Mouse (Mus musculus) embryonic facial prominence, embryonic 14.5 days (tissue): ENCODE results near the gene F12. TPM values are rescaled to one million over a fixed set of nuclear protein-coding genes. Genes with fewer than 3 reads are reported as not detected.

ENCODE experiments used
- ATAC-seq: fragments of 200-750 bp; cut with Nextera tagmentation; 2 replicates; pipeline ENCODE4 v1.8.0; 2017; ENCODE audit warnings: low read depth, moderate number of reproducible peaks, moderate TSS enrichment
- DNase-seq: peaks from one replicate; pipeline ENCODE4 v3.0.0-alpha.2; 2015; ENCODE audit warnings: low spot score
- H3K27ac ChIP-seq: fragments of 300-500 bp; sonication (generic); replicated peaks from 2 replicates; pipeline ENCODE4 v1.5.1; 2014; ENCODE audit warnings: low read depth, mild to moderate bottlenecking, low read length, moderate library complexity
- H3K27me3 ChIP-seq: fragments of 300-500 bp; sonication (generic); replicated peaks from 2 replicates; pipeline ENCODE4 v1.6.1; 2014; ENCODE audit warnings: low read length; ENCODE audit not compliant: control insufficient read depth, insufficient read depth
- H3K36me3 ChIP-seq: fragments of 300-500 bp; sonication (generic); 2 replicates; pipeline ENCODE4 v1.6.1; 2014; ENCODE audit warnings: low read length, mixed read lengths; ENCODE audit not compliant: control insufficient read depth, insufficient read depth
- H3K4me1 ChIP-seq: fragments of 300-500 bp; sonication (generic); 2 replicates; pipeline ENCODE4 v1.6.1; 2014; ENCODE audit warnings: antibody characterized with exemption, low read length; ENCODE audit not compliant: control insufficient read depth, insufficient read depth
- H3K4me2 ChIP-seq: fragments of 300-500 bp; sonication (generic); 2 replicates; pipeline ENCODE4 v1.6.1; 2014; ENCODE audit warnings: low read depth, mild to moderate bottlenecking, low read length, moderate library complexity, mixed read lengths
- H3K4me3 ChIP-seq: fragments of 300-500 bp; sonication (generic); 2 replicates; pipeline ENCODE4 v1.5.1; 2014; ENCODE audit warnings: low read depth, mild to moderate bottlenecking, low read length
- H3K9ac ChIP-seq: fragments of 300-500 bp; sonication (generic); 2 replicates; pipeline ENCODE4 v1.6.1; 2014; ENCODE audit warnings: low read depth, mild to moderate bottlenecking, low read length, moderate library complexity, mixed read lengths
- H3K9me3 ChIP-seq: fragments of 300-500 bp; sonication (generic); 2 replicates; pipeline ENCODE4 v1.6.1; 2016; ENCODE audit warnings: low read length; ENCODE audit not compliant: control insufficient read depth
- WGBS: fragments of 180-500 bp; shearing (Covaris S2); extraction: QIAGEN DNeasy Blood & Tissue Kit; methylation state at CpG from one replicate; pipeline ENCODE4 v1.1.7; 2014; 5-methylcytosine and 5-hydroxymethylcytosine counted together
- polyA plus RNA-seq: library from polyadenylated mRNA; unstranded; fragments of >200 nt; fragmentation: Nextera tagmentation; extraction: Ambion mirVana; gene quantifications from 2 replicates; pipeline ENCODE4 v1.2.1, GENCODE M21; 2014

The F12 gene
- polyA plus RNA-seq, 1 experiment from 2014 or later, result not detected

DNA sequence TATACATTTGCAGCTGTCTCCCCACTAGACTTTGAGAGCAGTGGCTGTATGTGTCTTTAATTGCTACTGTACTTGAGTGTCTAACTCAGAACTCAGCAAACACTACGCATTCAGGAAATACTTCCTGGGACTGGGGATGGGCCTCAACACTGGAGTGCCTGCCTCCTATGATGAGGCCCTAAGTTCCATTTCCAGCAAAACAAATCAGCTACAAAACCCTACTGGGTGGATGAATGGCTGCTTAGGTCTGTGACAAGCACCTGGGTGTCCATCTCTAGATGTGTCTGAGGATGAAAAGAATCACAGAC is 26.6 kb downstream of the F12 start:
- Histone ChIP-seq H3K27ac (no peak overlapping the region), H3K36me3 (no peaks in the 10 kb centered on the region), H3K4me3 (no peak overlapping the region), H3K27me3 (no peaks in the 10 kb centered on the region), H3K9me3 (no peaks in the 10 kb centered on the region), H3K4me1 (no peaks in the 10 kb centered on the region), H3K4me2 (no peak overlapping the region), H3K9ac (no peak overlapping the region)
- WGBS, result 79% methylated on average over 1 of the region's 1 CpGs
- ATAC-seq (no peak), DNase-seq (no peak)

DNA sequence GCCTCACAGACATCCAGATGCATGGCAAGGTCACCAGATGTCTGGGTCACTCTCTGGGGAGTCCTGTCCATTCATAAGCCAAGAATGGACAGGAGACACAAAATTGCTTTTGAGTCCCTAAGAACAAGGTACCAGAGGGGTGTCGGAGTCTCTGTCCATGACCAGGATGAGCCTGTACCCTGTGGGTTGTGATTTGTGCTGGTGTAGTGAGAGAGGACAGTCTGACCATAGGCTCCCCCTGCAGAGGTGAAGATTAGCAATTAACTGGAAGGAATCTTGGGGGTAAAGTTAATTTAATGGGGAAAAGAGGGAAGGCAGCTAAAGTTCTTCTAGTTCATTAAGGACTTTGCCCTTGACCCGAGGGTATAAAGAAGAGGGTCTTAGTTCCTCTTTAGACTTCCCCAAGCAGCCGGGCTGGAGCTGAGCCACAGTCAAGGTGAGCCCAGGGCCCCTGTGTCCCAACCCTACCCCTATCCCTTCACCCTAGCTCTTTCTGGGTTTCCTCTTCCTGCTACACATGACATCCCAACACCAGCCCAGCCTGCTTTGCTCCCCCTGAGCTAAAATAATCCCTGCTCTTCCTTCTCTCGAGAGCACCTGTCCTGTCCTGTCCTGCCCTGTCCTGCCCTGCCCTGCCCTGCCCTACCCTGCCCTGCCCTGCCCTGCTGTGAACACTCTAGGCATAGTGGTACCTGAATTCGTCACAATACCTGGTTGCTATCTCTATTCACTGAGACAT is 27.1 kb downstream of the F12 start:
- no peaks in the 10 kb centered on the region for H3K9me3 ChIP-seq
- DNase-seq (no peak), ATAC-seq (no peak)
- H3K36me3 ChIP-seq, result no peaks in the 10 kb centered on the region
- no peaks in the 10 kb centered on the region for H3K27me3 ChIP-seq
- H3K9ac ChIP-seq, result no peak overlapping the region
- WGBS, result 45% methylated on average over 5 of the region's 5 CpGs
- no peak overlapping the region for H3K4me3 ChIP-seq
- no peak overlapping the region for H3K4me2 ChIP-seq
- H3K27ac ChIP-seq, result no peak overlapping the region
- H3K4me1 ChIP-seq, result no peaks in the 10 kb centered on the region

DNA sequence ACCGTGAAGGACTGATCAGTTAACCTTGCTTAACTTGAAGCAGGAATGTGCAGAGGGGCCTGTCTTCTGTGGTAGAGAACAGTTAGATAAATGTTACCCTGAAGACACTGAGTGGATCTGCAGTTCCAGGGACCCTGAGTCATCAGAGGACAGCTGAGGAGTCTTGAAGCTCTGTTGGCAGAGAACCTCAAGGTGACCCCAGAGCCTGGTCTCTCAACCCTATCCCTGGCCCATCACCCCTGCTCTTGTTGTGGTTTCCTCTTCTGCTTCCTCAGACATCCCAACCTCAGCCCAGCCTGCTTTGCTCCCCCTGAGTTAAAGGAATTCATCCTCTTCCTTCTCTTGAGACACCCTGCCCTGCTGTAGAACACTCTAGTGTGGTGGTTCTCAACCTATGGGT is 28.5 kb downstream of the F12 start, which contains the start of gene Slc34a1:
TSS of gene Slc34a1 (plus strand) at position 100 of the 400 bp plus-strand sequence.
- Histone ChIP-seq H3K4me3 (no peak within 1 kb of the TSS), H3K9ac (no peak within 1 kb of the TSS), H3K36me3 (no peaks in the 10 kb centered on the region), H3K9me3 (no peaks in the 10 kb centered on the region), H3K27me3 (no peaks in the 10 kb centered on the region), H3K4me1 (no peaks in the 10 kb centered on the region), H3K4me2 (no peak within 1 kb of the TSS), H3K27ac (no peak within 1 kb of the TSS)
- ATAC-seq, result no peak
- 75% methylated on average over 1 of the region's 1 CpGs for WGBS
- no peak for DNase-seq

DNA sequence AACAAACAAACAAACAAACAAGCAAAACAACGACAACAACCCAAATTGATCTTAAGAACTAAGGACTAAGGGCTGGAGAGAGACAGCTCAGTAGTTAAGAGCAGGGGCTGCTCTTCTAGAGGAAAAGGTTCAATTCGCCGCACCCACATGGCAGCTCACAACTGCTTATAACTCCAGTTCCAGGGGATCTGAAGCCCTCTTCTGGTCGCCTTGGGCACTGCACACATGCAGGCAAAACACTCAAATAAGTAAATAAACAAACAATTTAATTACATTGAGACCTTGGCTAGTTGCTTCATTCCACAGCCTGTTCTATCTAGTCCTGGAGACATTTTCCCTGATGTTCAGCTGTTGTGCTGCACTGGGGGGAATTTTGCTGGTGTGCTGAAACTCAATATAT is 33.7 kb downstream of the F12 start:
- DNase-seq, result no peak
- Histone ChIP-seq H3K36me3 (no peaks in the 10 kb centered on the region), H3K9ac (no peak overlapping the region), H3K27me3 (no peaks in the 10 kb centered on the region), H3K9me3 (no peaks in the 10 kb centered on the region), H3K4me2 (no peak overlapping the region), H3K27ac (no peak overlapping the region), H3K4me1 (no peaks in the 10 kb centered on the region), H3K4me3 (no peak overlapping the region)
- ATAC-seq, result no peak
- 66% methylated on average over 4 of the region's 4 CpGs for WGBS

DNA sequence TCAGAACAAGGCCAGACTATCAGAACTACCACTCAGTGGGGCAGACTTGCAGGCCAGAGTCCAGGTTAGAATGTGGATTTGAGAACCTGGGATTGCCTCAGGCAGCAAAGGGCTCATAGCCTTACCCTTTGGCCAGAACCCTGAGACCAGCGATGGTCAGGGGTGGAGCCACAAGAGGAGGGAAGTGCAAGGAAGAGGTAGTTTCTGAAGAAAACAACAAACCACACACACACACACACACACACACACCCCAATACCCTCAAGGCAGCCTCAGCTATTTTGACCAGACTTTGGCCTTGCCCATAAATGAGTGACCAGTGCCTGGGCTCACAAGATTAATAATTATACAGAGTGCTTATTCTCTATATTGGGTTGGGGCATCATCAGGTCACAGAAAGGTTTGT is 35.0 kb downstream of the F12 start:
- H3K9me3 ChIP-seq, result no peaks in the 10 kb centered on the region
- H3K27ac ChIP-seq, result no peak overlapping the region
- DNase-seq, result no peak
- H3K4me1 ChIP-seq, result no peaks in the 10 kb centered on the region
- H3K27me3 ChIP-seq, result no peaks in the 10 kb centered on the region
- H3K36me3 ChIP-seq, result no peaks in the 10 kb centered on the region
- no peak overlapping the region for H3K4me2 ChIP-seq
- 80% methylated on average over 1 of the region's 1 CpGs for WGBS
- H3K4me3 ChIP-seq, result no peak overlapping the region
- no peak for ATAC-seq
- no peak overlapping the region for H3K9ac ChIP-seq

DNA sequence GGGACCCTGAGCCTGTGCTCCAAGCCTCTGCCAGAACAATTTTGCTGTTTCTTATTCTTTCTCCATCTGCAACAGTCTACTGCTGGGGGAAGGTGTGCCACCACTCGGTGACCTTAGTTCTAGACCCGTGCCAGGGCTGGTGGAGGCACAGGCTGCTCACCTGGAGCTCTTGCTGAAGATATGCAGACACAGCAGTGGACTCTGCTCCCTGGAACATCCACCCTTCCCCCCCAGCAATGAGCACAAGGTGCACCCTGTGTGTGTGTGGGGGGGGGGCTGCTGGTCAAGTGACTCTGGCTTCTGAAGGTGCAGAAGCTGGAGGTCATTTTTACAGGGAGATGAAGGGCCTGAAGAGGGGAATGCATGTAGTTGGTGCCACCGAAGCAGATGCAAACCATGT is 35.9 kb downstream of the F12 start:
- H3K27me3 ChIP-seq, result no peaks in the 10 kb centered on the region
- H3K27ac ChIP-seq, result no peak overlapping the region
- no peaks in the 10 kb centered on the region for H3K4me1 ChIP-seq
- H3K4me3 ChIP-seq, result no peak overlapping the region
- ATAC-seq (no peak), DNase-seq (no peak)
- H3K4me2 ChIP-seq, result no peak overlapping the region
- H3K9me3 ChIP-seq, result no peaks in the 10 kb centered on the region
- 71% methylated on average over 3 of the region's 3 CpGs for WGBS
- H3K36me3 ChIP-seq, result no peaks in the 10 kb centered on the region
- no peak overlapping the region for H3K9ac ChIP-seq

DNA sequence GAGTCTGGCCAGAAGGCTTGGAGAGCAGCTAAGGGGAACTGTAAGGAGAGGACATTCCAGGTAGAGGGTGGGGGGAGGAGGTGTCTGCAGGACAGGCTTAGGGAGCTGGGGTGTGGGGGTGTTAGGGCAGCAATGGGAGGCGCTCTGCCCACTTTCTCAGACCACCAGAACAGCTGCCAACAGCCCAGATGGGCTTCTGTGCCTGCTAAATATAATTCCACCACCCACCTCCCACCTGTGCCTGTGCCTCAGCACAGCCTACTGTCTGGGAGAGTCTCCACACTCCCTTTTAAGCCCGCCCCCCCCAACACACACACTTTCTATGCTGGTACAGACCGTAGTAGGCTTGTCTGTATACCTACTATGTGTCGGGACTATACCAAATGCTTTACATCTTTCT is 44.8 kb downstream of the F12 start:
- ATAC-seq (no peak), DNase-seq (no peak)
- Histone ChIP-seq H3K4me1 (peaks cover 4% of the 10 kb centered on the region; the same call in 1 of the 2 replicates), H3K4me2 (no peak overlapping the region), H3K36me3 (no peaks in the 10 kb centered on the region), H3K9ac (no peak overlapping the region), H3K9me3 (no peaks in the 10 kb centered on the region), H3K4me3 (no peak overlapping the region), H3K27me3 (peaks cover 38% of the 10 kb centered on the region), H3K27ac (no peak overlapping the region)
- WGBS, result 83% methylated on average over 4 of the region's 4 CpGs

DNA sequence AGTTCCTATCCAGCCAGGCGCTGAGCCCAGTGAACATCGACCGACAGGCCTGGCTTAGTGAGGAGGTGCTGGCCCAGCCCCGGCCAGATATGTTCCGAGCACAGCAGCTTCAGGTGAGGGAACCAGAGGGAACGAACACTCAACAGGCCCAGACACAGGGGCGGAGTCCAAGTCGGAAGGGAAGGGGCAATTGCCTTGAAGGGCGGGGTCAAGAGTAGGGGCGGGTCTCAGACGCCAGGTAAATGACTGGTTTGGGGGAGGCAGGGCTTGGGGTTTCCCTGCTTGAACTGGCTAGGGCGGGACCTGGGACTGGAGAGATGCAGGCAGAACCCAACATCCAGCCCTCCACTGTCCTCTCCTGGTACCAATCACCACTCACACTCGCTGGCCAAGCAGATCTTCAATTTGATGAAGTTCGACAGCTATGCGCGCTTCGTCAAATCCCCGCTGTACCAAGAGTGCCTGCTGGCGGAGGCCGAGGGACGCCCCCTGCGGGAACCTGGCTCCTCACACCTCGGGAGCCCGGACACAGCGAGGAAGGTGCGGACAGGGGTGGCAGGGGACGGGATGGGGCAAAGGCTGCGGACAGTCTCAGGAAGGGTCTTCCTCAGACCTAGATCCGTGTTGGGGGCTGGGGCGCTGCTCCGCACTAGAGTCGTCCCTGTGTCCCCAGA is 47.5 kb downstream of the F12 start:
- Histone ChIP-seq H3K27me3 (peaks cover 38% of the 10 kb centered on the region), H3K4me3 (peak overlapping the region; percentile 15; the same call in 1 of the 2 replicates), H3K27ac (no peak overlapping the region), H3K9ac (no peak overlapping the region), H3K36me3 (no peaks in the 10 kb centered on the region), H3K4me2 (peak overlapping the region; percentile 38), H3K4me1 (peaks cover 4% of the 10 kb centered on the region; the same call in 1 of the 2 replicates), H3K9me3 (no peaks in the 10 kb centered on the region)
- DNase-seq, result peak; percentile 29
- ATAC-seq, result 0 out of 2 replicates have a peak, but pooled peaks have one; percentile 33
- WGBS, result 11% methylated on average over 26 of the region's 32 CpGs

DNA sequence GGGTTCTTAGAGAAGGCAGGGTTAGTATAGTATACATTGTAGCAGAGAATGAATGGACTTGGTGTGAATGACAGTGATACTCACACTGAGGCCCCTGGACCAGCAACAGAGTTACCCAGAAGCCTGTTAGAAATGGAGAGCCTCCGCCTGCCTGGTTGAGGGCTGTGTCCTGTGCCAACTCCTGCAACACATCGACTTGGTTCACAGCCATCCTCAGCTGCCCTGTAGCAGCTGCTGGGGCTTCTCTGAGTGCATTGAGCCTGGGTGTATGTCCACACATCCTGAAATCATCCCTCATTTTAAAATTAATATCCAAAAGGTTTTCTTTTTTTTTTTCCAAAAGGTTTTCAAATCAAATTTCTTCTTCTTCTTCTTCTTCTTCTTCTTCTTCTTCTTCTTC is 50.7 kb downstream of the F12 start:
- Histone ChIP-seq H3K9me3 (no peaks in the 10 kb centered on the region), H3K27me3 (peaks cover 42% of the 10 kb centered on the region), H3K36me3 (no peaks in the 10 kb centered on the region), H3K4me2 (no peak overlapping the region), H3K9ac (no peak overlapping the region), H3K4me1 (peaks cover 4% of the 10 kb centered on the region; the same call in 1 of the 2 replicates), H3K27ac (no peak overlapping the region), H3K4me3 (no peak overlapping the region)
- ATAC-seq, result no peak; the same call in 1 of the 2 replicates
- 69% methylated on average over 2 of the region's 2 CpGs for WGBS
- no peak for DNase-seq
